Mouse (Mus musculus): Measurements from ENCODE around the gene Gm4175. TPM values are rescaled to one million over a fixed set of nuclear protein-coding genes. Genes with fewer than 3 reads are reported as not detected.
"Not testable (repeated sequence)": the region's sequence is repeated elsewhere in the genome, so short reads cannot be mapped to it uniquely, and the experiment has no call there.

Gm4175 gene
- not detected in 2 replicates for total RNA-seq (2021)
- long read RNA-seq = 0 reads

- not testable (repeated sequence) for DNase-seq
Observed at GRCm38 (mm10) chr7:21761375-21761774, at the start of gene Gm4175. Gm4175 (minus strand) TSS chr7:21761475.

DNA sequence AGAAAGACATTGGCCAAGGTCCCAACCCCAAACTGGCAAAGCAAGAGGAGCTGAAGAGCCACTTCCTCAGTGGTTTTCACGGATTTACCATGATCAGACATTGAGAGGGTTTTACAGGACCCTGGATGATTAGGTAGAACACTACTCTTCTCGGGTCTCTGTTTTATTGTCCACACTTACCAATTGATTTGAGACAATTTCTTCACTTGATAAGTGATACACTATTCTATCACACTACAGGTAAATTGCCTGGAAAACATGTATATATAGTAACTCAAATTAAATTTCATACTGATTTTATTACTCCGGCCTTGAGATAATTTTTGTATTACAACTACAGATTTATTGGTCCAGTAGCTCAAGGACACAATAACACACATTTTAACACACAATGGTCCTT lies 35.4 kb upstream of the Gm4175 start, which contains the start of gene Gm4177:
Gene Gm4177 (minus strand): TSS at position 101 of the 400 bp plus-strand sequence.
- not testable (repeated sequence) for DNase-seq

Other genes with a start within 250 kb of the Gm4175 start
- gene Vmn1r130, start 249.7 kb downstream of the Gm4175 start, total RNA-seq (2021) = not detected in 2 replicates
- gene Vmn1r131, start 215.4 kb downstream of the Gm4175 start, total RNA-seq (2021) = not detected in 2 replicates
- gene Vmn1r132, start 147.4 kb downstream of the Gm4175 start, total RNA-seq (2021) = not detected in 2 replicates
- gene Gm4177, start 35.3 kb upstream of the Gm4175 start, total RNA-seq (2021) = not detected in 2 replicates
- gene Vmn1r135, start 70.9 kb upstream of the Gm4175 start, total RNA-seq (2021) = not detected in 2 replicates
- gene Gm5725, start 82.8 kb upstream of the Gm4175 start, total RNA-seq (2021) = not detected in 2 replicates
- not detected in 2 replicates for gene Gm5891, start 159.8 kb upstream of the Gm4175 start, total RNA-seq (2021)
- not detected in 2 replicates for gene Vmn1r137, start 233.1 kb upstream of the Gm4175 start, total RNA-seq (2021)